Mouse (Mus musculus) stomach, embryonic 14.5 days (tissue): Measurements from ENCODE around the gene Nkx1-1. TPM values are rescaled to one million over a fixed set of nuclear protein-coding genes. Genes with fewer than 3 reads are reported as not detected.

Experiments used
- ATAC-seq: fragments of 200-750 bp; cut with Nextera tagmentation; 2 replicates; pipeline ENCODE4 v1.8.0; 2017; ENCODE audit warnings: low read depth, moderate TSS enrichment; ENCODE audit not compliant: insufficient number of reproducible peaks, insufficient read depth, low FRiP score
- H3K27ac ChIP-seq: fragments of 300-500 bp; sonication (generic); 2 replicates; pipeline ENCODE4 v1.5.1; 2014; ENCODE audit warnings: mild to moderate bottlenecking, low read length, moderate library complexity, mixed read lengths
- H3K27me3 ChIP-seq: fragments of 300-500 bp; sonication (generic); 2 replicates; pipeline ENCODE4 v1.6.1; 2014; ENCODE audit warnings: low read length, control low read depth, mixed read lengths; ENCODE audit not compliant: control insufficient read depth, insufficient read depth
- H3K36me3 ChIP-seq: fragments of 300-500 bp; sonication (generic); 2 replicates; pipeline ENCODE4 v1.6.1; 2014; ENCODE audit warnings: mild to moderate bottlenecking, control low read depth, low read length, moderate library complexity, mixed read lengths; ENCODE audit not compliant: control insufficient read depth, insufficient read depth
- H3K4me1 ChIP-seq: fragments of 300-500 bp; sonication (generic); 2 replicates; pipeline ENCODE4 v1.6.1; 2014; ENCODE audit warnings: low read length, control low read depth, mixed read lengths; ENCODE audit not compliant: control insufficient read depth, insufficient read depth
- H3K4me2 ChIP-seq: fragments of 300-500 bp; sonication (generic); replicated peaks from 2 replicates; pipeline ENCODE4 v1.6.1; 2014; ENCODE audit warnings: low read depth, low read length, control low read depth
- H3K4me3 ChIP-seq: fragments of 300-500 bp; sonication (generic); 2 replicates; pipeline ENCODE4 v1.5.1; 2014; ENCODE audit warnings: low read depth, low read length, control low read depth
- H3K9ac ChIP-seq: fragments of 300-500 bp; sonication (generic); replicated peaks from 2 replicates; pipeline ENCODE4 v1.6.1; 2014; ENCODE audit warnings: low read depth, mild to moderate bottlenecking, control low read depth, low read length, moderate library complexity, mixed read lengths
- H3K9me3 ChIP-seq: fragments of 300-500 bp; sonication (generic); 2 replicates; pipeline ENCODE4 v1.6.1; 2016; ENCODE audit warnings: low read depth, low read length, control low read depth; ENCODE audit not compliant: control insufficient read depth
- WGBS: fragments of 180-500 bp; shearing (Covaris S2); extraction: QIAGEN DNeasy Blood & Tissue Kit; methylation state at CpG from one replicate; pipeline ENCODE4 v1.1.7; 2014; 5-methylcytosine and 5-hydroxymethylcytosine counted together
- polyA plus RNA-seq: library from polyadenylated mRNA; unstranded; fragments of >200 nt; fragmentation: Nextera tagmentation; extraction: Ambion mirVana; gene quantifications from 2 replicates; pipeline ENCODE4 v1.2.1, GENCODE M21; 2014

Nkx1-1 gene
- polyA plus RNA-seq, 1 experiment from 2014 or later, result not detected

- H3K4me2 ChIP-seq, result peak overlapping the region; percentile 34; the same call in 1 of the 2 replicates
- 1% methylated on average over 74 of the region's 77 CpGs for WGBS
- peaks cover 14% of the 10 kb centered on the region for H3K4me1 ChIP-seq
- no peak overlapping the region for H3K9ac ChIP-seq
- H3K9me3 ChIP-seq, result no peaks in the 10 kb centered on the region
- H3K36me3 ChIP-seq, result no peaks in the 10 kb centered on the region
- H3K27ac ChIP-seq, result no peak overlapping the region
- peaks cover 83% of the 10 kb centered on the region for H3K27me3 ChIP-seq
- peak overlapping the region; percentile 13 for H3K4me3 ChIP-seq
- ATAC-seq, result no peak
Measured at GRCm38 (mm10) chr5:33431173-33432005, 2.4 kb downstream of the Nkx1-1 start.

GRCm38 (mm10) chr5:33430511-33431172 is 3.1 kb downstream of the Nkx1-1 start:
- H3K9me3 ChIP-seq, result no peaks in the 10 kb centered on the region
- peak overlapping the region; percentile 13 for H3K4me3 ChIP-seq
- H3K4me2 ChIP-seq, result peak overlapping the region; percentile 34; the same call in 1 of the 2 replicates
- no peak overlapping the region for H3K9ac ChIP-seq
- H3K27ac ChIP-seq, result no peak overlapping the region
- H3K36me3 ChIP-seq, result no peaks in the 10 kb centered on the region
- peaks cover 14% of the 10 kb centered on the region for H3K4me1 ChIP-seq
- ATAC-seq, result no peak
- under 1% methylated on average over 57 of the region's 64 CpGs for WGBS
- H3K27me3 ChIP-seq, result peaks cover 76% of the 10 kb centered on the region

DNA sequence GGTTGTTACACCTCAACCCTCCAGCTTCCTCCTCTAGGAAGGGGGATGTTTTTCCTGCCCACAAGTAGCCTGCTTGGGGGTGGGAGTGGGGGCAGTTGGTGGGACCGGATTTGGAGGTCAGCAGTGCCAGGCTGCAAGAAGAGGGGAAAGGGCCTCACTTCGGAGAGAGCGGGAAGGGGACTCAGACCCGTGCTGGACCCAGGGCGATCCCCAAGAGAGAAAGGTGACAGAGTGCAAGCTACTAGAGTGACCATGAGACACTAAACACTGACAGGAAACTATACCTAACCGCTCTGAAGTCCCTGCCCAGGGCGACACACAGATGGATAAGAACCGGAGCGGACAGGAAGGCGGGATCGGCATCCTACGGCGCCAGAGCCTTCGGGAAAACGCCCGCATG is 3.7 kb downstream of the Nkx1-1 start:
- 4% methylated on average over 16 of the region's 16 CpGs for WGBS
- H3K27ac ChIP-seq, result no peak overlapping the region
- peaks cover 71% of the 10 kb centered on the region for H3K27me3 ChIP-seq
- no peaks in the 10 kb centered on the region for H3K36me3 ChIP-seq
- H3K9me3 ChIP-seq, result no peaks in the 10 kb centered on the region
- H3K4me1 ChIP-seq, result peaks cover 14% of the 10 kb centered on the region
- H3K9ac ChIP-seq, result no peak overlapping the region
- H3K4me3 ChIP-seq, result no peak overlapping the region
- ATAC-seq, result no peak
- no peak overlapping the region for H3K4me2 ChIP-seq

DNA sequence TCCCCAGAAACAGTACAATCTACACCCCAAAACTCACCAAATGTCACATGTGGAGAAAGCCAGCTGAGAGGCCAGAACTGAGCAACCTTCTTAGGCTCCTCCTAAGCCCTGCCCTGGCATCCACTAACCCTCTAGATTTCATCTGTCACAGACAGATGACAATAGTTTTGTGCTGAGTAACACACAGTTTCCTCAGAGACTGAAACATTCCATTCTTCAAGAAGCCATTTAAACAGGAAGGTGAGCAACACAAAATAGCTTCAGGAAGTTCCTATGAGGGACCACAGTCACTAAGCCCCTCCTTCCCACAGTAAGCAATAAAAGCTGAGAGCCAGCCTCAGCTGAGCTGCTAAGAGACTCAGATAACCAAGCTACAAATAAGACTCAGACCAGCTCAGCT is 6.3 kb downstream of the Nkx1-1 start:
- H3K4me3 ChIP-seq, result no peak overlapping the region
- H3K27me3 ChIP-seq, result peaks cover 45% of the 10 kb centered on the region

DNA sequence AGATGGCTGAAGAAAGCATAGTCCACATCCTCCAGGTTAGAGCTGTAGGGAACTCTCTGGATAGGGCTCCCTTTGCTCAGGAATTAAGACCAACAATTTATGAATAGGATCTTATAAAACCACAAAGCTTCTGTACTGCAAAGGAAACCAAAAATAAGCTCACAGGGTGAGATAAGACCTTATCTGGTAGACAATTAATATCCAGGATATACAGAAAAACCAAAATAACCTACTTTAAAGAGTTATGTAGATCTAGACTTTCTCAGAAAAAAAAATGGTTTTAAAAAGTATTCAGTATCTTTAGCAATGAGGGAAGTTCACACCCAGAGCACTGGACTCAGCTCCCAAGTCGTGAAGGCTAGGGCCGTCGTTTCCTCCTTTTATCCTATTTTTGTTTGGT is 13.5 kb downstream of the Nkx1-1 start:
- 68% methylated on average over 3 of the region's 3 CpGs for WGBS
- H3K27me3 ChIP-seq, result no peaks in the 10 kb centered on the region
- no peaks in the 10 kb centered on the region for H3K9me3 ChIP-seq
- H3K4me2 ChIP-seq, result no peak overlapping the region
- no peak overlapping the region for H3K4me3 ChIP-seq
- H3K9ac ChIP-seq, result no peak overlapping the region
- no peak overlapping the region for H3K27ac ChIP-seq
- no peaks in the 10 kb centered on the region for H3K4me1 ChIP-seq
- H3K36me3 ChIP-seq, result no peaks in the 10 kb centered on the region
- ATAC-seq, result no peak

More for the DNA sequence above, 6.3 kb downstream of the Nkx1-1 start:
- no peaks in the 10 kb centered on the region for H3K36me3 ChIP-seq
- H3K27ac ChIP-seq, result no peak overlapping the region
- no peak overlapping the region for H3K4me2 ChIP-seq
- no peak for ATAC-seq
- H3K4me1 ChIP-seq, result peaks cover 5% of the 10 kb centered on the region; the same call in 1 of the 2 replicates
- no peaks in the 10 kb centered on the region for H3K9me3 ChIP-seq
- no peak overlapping the region for H3K9ac ChIP-seq

- Histone ChIP-seq H3K9ac (no peak overlapping the region), H3K9me3 (no peaks in the 10 kb centered on the region), H3K36me3 (no peaks in the 10 kb centered on the region), H3K4me3 (no peak overlapping the region), H3K4me1 (no peaks in the 10 kb centered on the region), H3K27ac (no peak overlapping the region), H3K27me3 (no peaks in the 10 kb centered on the region), H3K4me2 (no peak overlapping the region)
- 55% methylated on average over 12 of the region's 12 CpGs for WGBS
- ATAC-seq, result no peak
Measured at GRCm38 (mm10) chr5:33400819-33401218, 33.0 kb downstream of the Nkx1-1 start.

DNA sequence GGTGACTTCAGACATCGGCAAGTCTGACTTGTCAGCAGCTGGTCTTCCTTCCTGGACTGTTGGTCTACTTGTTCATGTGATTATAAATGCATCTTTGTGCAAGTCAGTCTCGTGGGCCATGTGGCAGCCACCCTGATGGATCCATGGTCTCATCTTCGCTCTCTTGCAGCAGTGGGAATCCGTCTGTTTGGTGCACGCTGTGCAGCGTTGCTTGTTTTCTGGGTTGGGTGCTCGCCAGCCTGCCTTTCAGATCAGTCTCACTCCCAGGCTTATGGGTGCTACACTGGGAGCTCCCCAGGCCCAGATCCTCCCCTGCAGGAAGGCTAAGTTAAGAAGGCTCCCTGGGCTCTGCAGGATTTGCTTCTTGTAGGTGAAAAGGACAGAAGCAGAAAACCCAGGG is 36.9 kb downstream of the Nkx1-1 start:
- no peaks in the 10 kb centered on the region for H3K9me3 ChIP-seq
- H3K36me3 ChIP-seq, result peaks cover 4% of the 10 kb centered on the region; the same call in 1 of the 2 replicates
- no peak for ATAC-seq
- H3K9ac ChIP-seq, result no peak overlapping the region
- no peaks in the 10 kb centered on the region for H3K27me3 ChIP-seq
- WGBS, result 79% methylated on average over 7 of the region's 7 CpGs
- no peak overlapping the region for H3K4me2 ChIP-seq
- H3K27ac ChIP-seq, result no peak overlapping the region
- H3K4me1 ChIP-seq, result no peaks in the 10 kb centered on the region
- H3K4me3 ChIP-seq, result no peak overlapping the region

DNA sequence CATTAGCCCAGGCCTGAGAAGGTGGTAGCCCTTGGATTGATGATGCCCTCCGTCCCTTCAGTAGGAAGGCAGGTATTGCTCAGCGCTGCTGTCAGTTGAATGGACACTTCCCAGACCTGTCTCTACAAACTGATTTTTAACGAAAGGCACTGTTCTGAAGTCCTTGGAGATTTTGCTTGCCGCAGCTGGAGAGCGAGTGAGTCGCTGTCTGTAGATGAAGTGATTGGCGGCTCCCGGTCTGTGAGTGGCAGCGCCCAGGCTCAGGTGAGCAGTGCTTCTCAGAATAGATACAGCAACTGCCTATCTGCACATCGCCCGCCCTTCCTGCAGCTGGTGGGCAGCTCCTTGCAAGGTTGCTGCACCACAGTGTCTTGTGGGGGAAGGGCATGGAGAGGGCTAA is 38.1 kb downstream of the Nkx1-1 start:
- WGBS, result 86% methylated on average over 11 of the region's 11 CpGs
- Histone ChIP-seq H3K9me3 (no peaks in the 10 kb centered on the region), H3K27ac (no peak overlapping the region)

More for the DNA sequence above, 38.1 kb downstream of the Nkx1-1 start:
- no peak overlapping the region for H3K4me2 ChIP-seq
- no peaks in the 10 kb centered on the region for H3K27me3 ChIP-seq
- ATAC-seq, result no peak
- no peak overlapping the region for H3K4me3 ChIP-seq
- no peaks in the 10 kb centered on the region for H3K4me1 ChIP-seq
- no peak overlapping the region for H3K9ac ChIP-seq
- peaks cover 6% of the 10 kb centered on the region; the same call in 1 of the 2 replicates for H3K36me3 ChIP-seq
